Mouse (Mus musculus): ENCODE data around the gene Aldh3b2. TPM values are rescaled to one million over a fixed set of nuclear protein-coding genes. Genes with fewer than 3 reads are reported as not detected.
"Not testable (repeated sequence)": the region's sequence is repeated elsewhere in the genome, so short reads cannot be mapped to it uniquely, and the experiment has no call there.

Gene Aldh3b2
- polyA plus RNA-seq, 1 experiment from 2014 or later: 1.8 TPM

GRCm38 (mm10) chr19:3974608-3975007, 2.5 kb downstream of the Aldh3b2 start:
- H3K27ac ChIP-seq; ATAC-seq (replicated peaks; ENCODE audit: low FRiP score); H3K9ac ChIP-seq; H3K36me3 ChIP-seq; H3K9me3 ChIP-seq (replicated peaks); H3K4me2 ChIP-seq; H3K27me3 ChIP-seq; H3K4me3 ChIP-seq (replicated peaks): not testable (repeated sequence)
- peaks cover 13% of the 10 kb centered on the region for H3K4me1 ChIP-seq
- WGBS: 84% methylated on average over 6 of the region's 6 CpGs

GRCm38 (mm10) chr19:3975866-3976265, 3.7 kb downstream of the Aldh3b2 start:
- H3K36me3 ChIP-seq: no peaks in the 10 kb centered on the region
- no peak for ATAC-seq (replicated peaks; ENCODE audit: low FRiP score)
- peaks cover 11% of the 10 kb centered on the region for H3K4me1 ChIP-seq
- no peak overlapping the region for H3K27ac ChIP-seq
- H3K9me3 ChIP-seq (replicated peaks): no peaks in the 10 kb centered on the region
- no peak overlapping the region for H3K4me3 ChIP-seq (replicated peaks)
- WGBS: 80% methylated on average over 2 of the region's 2 CpGs
- no peak overlapping the region for H3K4me2 ChIP-seq
- H3K27me3 ChIP-seq: no peaks in the 10 kb centered on the region
- H3K9ac ChIP-seq: no peak overlapping the region

DNA sequence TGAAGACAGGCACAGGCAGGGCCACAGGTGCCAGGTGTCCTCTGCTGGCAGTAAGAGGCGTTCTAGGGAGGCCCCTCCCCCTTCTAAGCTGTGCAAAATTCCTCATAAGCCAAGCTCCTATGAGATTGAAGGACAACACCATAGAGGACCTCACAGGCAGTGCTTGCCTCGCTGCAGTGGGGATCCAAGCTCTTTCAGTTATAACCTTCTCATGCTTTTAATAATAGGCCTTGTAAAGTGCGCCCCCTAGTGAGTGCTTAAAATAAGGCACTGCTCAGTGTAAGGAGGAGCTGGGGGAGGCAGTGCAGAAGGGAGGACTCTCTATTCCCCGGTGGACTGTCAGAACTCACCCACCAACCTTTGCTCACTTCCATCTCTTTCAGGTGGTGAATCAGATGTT, 8.2 kb downstream of the Aldh3b2 start:
- no peaks in the 10 kb centered on the region for H3K36me3 ChIP-seq
- peaks cover 29% of the 10 kb centered on the region for H3K4me1 ChIP-seq
- H3K27ac ChIP-seq: no peak overlapping the region
- H3K4me2 ChIP-seq: no peak overlapping the region
- no peaks in the 10 kb centered on the region for H3K9me3 ChIP-seq (replicated peaks)
- peak; percentile 34; the same call in 1 of the 2 replicates for ATAC-seq (replicated peaks; ENCODE audit: low FRiP score)
- H3K27me3 ChIP-seq: no peaks in the 10 kb centered on the region
- no peak overlapping the region for H3K4me3 ChIP-seq (replicated peaks)
- H3K9ac ChIP-seq: no peak overlapping the region
- WGBS: 16% methylated on average over 4 of the region's 4 CpGs

DNA sequence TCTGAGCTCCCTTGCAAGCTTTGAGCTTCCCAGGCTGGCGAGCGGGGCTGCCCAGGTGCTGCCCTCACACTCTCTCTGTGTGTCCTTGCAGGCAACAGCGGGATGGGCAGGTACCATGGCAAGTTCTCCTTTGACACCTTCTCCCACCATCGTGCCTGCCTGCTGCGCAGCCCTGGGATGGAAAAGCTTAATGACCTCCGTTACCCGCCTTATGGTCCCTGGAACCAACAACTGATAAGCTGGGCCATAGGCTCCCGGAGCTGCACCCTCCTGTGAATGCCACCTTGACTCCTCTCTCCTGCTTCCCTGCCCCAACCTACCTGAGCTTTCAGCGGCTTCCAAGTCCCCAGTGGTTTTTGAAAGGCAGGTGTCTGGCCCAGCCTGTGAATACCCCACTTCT, 8.8 kb downstream of the Aldh3b2 start:
- no peaks in the 10 kb centered on the region for H3K27me3 ChIP-seq
- ATAC-seq (replicated peaks; ENCODE audit: low FRiP score): no peak
- no peak overlapping the region for H3K27ac ChIP-seq
- no peak overlapping the region for H3K4me2 ChIP-seq
- H3K9me3 ChIP-seq (replicated peaks): no peaks in the 10 kb centered on the region
- WGBS: 79% methylated on average over 9 of the region's 9 CpGs
- H3K36me3 ChIP-seq: no peaks in the 10 kb centered on the region
- H3K4me1 ChIP-seq: peaks cover 36% of the 10 kb centered on the region
- no peak overlapping the region for H3K4me3 ChIP-seq (replicated peaks)
- no peak overlapping the region for H3K9ac ChIP-seq

- Histone ChIP-seq H3K27ac (peak overlapping the region; percentile 94), H3K9me3 (replicated peaks) (no peaks in the 10 kb centered on the region), H3K9ac (no peak overlapping the region), H3K4me1 (peaks cover 57% of the 10 kb centered on the region), H3K36me3 (peaks cover 3% of the 10 kb centered on the region; the same call in 1 of the 2 replicates), H3K4me2 (no peak overlapping the region), H3K27me3 (no peaks in the 10 kb centered on the region), H3K4me3 (replicated peaks) (no peak overlapping the region)
- no peak for ATAC-seq (replicated peaks; ENCODE audit: low FRiP score)
- 40% methylated on average over 9 of the region's 9 CpGs for WGBS
Measured at GRCm38 (mm10) chr19:3983527-3984200, 11.5 kb downstream of the Aldh3b2 start.

DNA sequence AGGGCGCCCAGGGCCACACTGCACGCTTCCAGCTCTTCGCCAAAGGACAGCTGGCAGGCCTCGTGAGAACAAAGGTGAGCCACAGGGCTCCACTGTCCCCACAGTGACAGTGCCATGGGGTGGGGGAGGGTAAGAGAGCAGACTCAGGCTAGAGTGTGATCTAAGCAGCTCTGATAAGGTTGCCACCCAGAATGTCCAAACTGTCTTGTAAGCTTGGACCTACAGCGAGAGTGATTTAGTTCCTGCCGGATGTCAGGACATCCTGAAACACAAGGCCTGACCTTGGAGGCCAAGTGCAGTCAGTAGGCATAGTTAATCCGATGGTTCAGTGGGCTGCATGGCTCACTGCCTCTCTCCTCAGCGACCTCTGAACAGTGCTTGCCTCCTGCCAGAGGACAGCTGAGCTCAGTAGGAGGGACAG, 13.1 kb downstream of the Aldh3b2 start:
- Histone ChIP-seq H3K27me3 (no peaks in the 10 kb centered on the region), H3K27ac (peak overlapping the region; percentile 94), H3K4me3 (replicated peaks) (no peak overlapping the region), H3K9me3 (replicated peaks) (no peaks in the 10 kb centered on the region), H3K4me1 (peaks cover 52% of the 10 kb centered on the region), H3K4me2 (peak overlapping the region; percentile 13; the same call in 1 of the 2 replicates), H3K36me3 (peaks cover 6% of the 10 kb centered on the region; the same call in 1 of the 2 replicates), H3K9ac (no peak overlapping the region)
- 7% methylated on average over 8 of the region's 8 CpGs for WGBS
- peak; percentile 80 for ATAC-seq (replicated peaks; ENCODE audit: low FRiP score)

DNA sequence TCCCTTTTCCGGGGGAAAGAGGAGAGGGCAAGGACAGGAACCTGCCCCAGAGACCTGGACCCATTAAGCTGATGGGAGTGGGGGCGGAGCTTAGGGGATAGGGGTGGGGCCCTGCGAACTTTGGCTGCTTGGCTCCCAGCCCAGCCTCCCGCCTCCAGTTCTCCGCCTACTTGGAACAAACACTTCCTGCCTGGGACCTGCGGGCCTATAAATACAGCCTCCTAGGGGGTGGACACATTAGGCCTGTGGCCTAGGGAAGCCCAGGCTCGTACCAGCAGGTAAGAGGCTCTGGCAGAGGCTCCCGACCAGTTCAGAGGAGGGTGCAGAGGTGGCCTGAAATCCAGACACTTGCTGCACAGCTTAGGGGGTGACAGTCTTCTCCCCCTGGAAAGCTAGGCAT, 14.2 kb downstream of the Aldh3b2 start, which contains the start of gene Acy3:
Acy3 (plus strand) TSS at position 237 of the 400 bp plus-strand sequence.
- WGBS: 5% methylated on average over 8 of the region's 8 CpGs
- peak within 1 kb of the TSS; percentile 27; the same call in 1 of the 2 replicates for H3K9ac ChIP-seq
- H3K27me3 ChIP-seq: no peaks in the 10 kb centered on the region
- H3K27ac ChIP-seq: peak within 1 kb of the TSS; percentile 94
- peaks cover 58% of the 10 kb centered on the region for H3K4me1 ChIP-seq
- H3K4me3 ChIP-seq (replicated peaks): peak within 1 kb of the TSS; percentile 27
- peak within 1 kb of the TSS; percentile 50 for H3K4me2 ChIP-seq
- H3K36me3 ChIP-seq: peaks cover 6% of the 10 kb centered on the region; the same call in 1 of the 2 replicates
- ATAC-seq (replicated peaks; ENCODE audit: low FRiP score): peak; percentile 70
- H3K9me3 ChIP-seq (replicated peaks): no peaks in the 10 kb centered on the region

DNA sequence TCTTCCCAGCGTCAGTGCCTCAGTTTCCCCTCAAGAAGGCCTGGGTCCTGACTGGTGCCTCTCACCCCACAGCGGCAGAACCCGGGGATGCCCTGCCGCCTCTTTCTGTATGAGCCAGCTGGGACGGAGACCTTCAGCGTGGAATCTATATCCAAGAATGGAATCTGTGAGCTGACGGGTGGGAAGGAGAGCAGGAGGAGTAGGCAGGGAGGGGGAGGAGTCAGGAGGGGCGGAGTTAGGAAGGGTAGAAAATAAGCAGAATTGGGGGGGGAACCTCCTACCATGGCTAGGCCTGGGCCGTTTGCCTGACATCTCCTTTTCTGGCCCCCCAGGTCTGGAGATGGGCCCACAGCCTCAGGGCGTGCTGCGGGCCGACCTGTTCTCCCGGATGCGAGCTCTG, 15.9 kb downstream of the Aldh3b2 start:
- Histone ChIP-seq H3K36me3 (peaks cover 6% of the 10 kb centered on the region; the same call in 1 of the 2 replicates), H3K9me3 (replicated peaks) (no peaks in the 10 kb centered on the region), H3K9ac (no peak overlapping the region), H3K27ac (no peak overlapping the region), H3K27me3 (no peaks in the 10 kb centered on the region), H3K4me3 (replicated peaks) (no peak overlapping the region), H3K4me1 (peaks cover 57% of the 10 kb centered on the region), H3K4me2 (no peak overlapping the region)
- WGBS: 89% methylated on average over 14 of the region's 14 CpGs
- no peak for ATAC-seq (replicated peaks; ENCODE audit: low FRiP score)

- 91% methylated on average over 4 of the region's 4 CpGs for WGBS
- no peak overlapping the region for H3K4me2 ChIP-seq
Measured at GRCm38 (mm10) chr19:3988750-3989149, 16.6 kb downstream of the Aldh3b2 start.

DNA sequence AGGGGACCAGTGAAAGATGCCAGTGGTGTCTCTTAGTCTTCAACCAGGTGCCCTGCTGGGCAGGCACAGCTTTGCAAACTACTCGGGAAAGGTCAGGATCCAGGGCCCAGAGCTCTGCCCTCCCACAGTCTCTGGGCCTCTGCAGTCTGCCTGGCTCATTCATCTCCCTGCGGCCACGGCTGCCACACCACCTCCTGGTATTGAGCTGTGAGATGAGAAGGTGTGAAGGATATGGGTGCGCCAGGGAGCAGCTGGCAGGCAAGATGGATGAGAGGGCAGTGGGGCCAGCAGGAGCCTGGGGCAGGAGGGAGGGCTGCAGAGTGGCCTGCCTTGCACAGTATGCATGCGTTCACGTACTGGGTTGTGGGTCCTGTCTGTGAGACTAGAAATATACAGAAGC, 18.7 kb downstream of the Aldh3b2 start:
- peaks cover 40% of the 10 kb centered on the region for H3K4me1 ChIP-seq
- H3K36me3 ChIP-seq: peaks cover 6% of the 10 kb centered on the region; the same call in 1 of the 2 replicates
- 26% methylated on average over 6 of the region's 6 CpGs for WGBS
- no peak overlapping the region for H3K4me3 ChIP-seq (replicated peaks)
- no peak for ATAC-seq (replicated peaks; ENCODE audit: low FRiP score)
- H3K27ac ChIP-seq: peak overlapping the region; percentile 20; the same call in 1 of the 2 replicates
- H3K9me3 ChIP-seq (replicated peaks): no peaks in the 10 kb centered on the region
- H3K9ac ChIP-seq: no peak overlapping the region
- H3K27me3 ChIP-seq: no peaks in the 10 kb centered on the region
- no peak overlapping the region for H3K4me2 ChIP-seq

More at GRCm38 (mm10) chr19:3988750-3989149, 16.6 kb downstream of the Aldh3b2 start:
- Histone ChIP-seq H3K4me3 (replicated peaks) (no peak overlapping the region), H3K27me3 (no peaks in the 10 kb centered on the region), H3K36me3 (peaks cover 6% of the 10 kb centered on the region; the same call in 1 of the 2 replicates), H3K9me3 (replicated peaks) (no peaks in the 10 kb centered on the region), H3K27ac (no peak overlapping the region), H3K4me1 (peaks cover 50% of the 10 kb centered on the region), H3K9ac (no peak overlapping the region)
- ATAC-seq (replicated peaks; ENCODE audit: low FRiP score): no peak

GRCm38 (mm10) chr19:3991562-3991961, 19.4 kb downstream of the Aldh3b2 start:
- no peak overlapping the region for H3K4me3 ChIP-seq (replicated peaks)
- no peak overlapping the region for H3K27ac ChIP-seq
- WGBS: 89% methylated on average over 3 of the region's 3 CpGs
- H3K36me3 ChIP-seq: peaks cover 6% of the 10 kb centered on the region; the same call in 1 of the 2 replicates
- no peak for ATAC-seq (replicated peaks; ENCODE audit: low FRiP score)
- no peak overlapping the region for H3K9ac ChIP-seq
- no peaks in the 10 kb centered on the region for H3K9me3 ChIP-seq (replicated peaks)
- H3K4me2 ChIP-seq: no peak overlapping the region
- peaks cover 40% of the 10 kb centered on the region for H3K4me1 ChIP-seq
- no peaks in the 10 kb centered on the region for H3K27me3 ChIP-seq

DNA sequence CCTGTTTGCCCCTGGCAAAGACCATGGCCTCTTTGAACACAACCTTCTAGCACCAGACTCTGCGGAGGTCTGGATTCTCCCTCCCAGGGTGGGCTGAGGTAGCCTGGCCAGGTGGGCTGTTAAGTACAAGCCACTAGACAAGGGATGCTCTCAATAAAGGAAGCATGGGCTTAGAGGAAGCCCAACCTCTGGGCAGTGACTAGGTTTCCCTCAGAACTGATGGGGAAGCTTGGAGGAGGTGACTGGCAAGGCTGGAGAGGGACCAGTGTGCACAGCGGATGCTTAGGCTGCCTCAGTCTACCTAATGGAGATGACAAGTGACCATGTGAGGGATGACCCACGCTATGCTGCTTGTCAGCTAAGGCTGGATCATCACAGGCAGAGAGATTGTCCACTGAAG, 19.8 kb downstream of the Aldh3b2 start:
- Histone ChIP-seq H3K27me3 (no peaks in the 10 kb centered on the region), H3K4me2 (no peak overlapping the region), H3K4me3 (replicated peaks) (no peak overlapping the region), H3K9ac (no peak overlapping the region), H3K27ac (no peak overlapping the region), H3K4me1 (peaks cover 40% of the 10 kb centered on the region), H3K36me3 (peaks cover 6% of the 10 kb centered on the region; the same call in 1 of the 2 replicates), H3K9me3 (replicated peaks) (no peaks in the 10 kb centered on the region)
- WGBS: 84% methylated on average over 3 of the region's 3 CpGs
- no peak for ATAC-seq (replicated peaks; ENCODE audit: low FRiP score)

Data from kidney, embryonic 15.5 days (tissue).